Mouse (Mus musculus): ENCODE measurements around the gene 4933409G03Rik. TPM values are rescaled to one million over a fixed set of nuclear protein-coding genes. Genes with fewer than 3 reads are reported as not detected.
"Not testable (repeated sequence)": the region's sequence is repeated elsewhere in the genome, so short reads cannot be mapped to it uniquely, and the experiment has no call there.

Gene 4933409G03Rik
- not detected in 2 replicates for polyA plus RNA-seq (2015; fragmentation: Nextera tagmentation; extraction: Ambion mirVana)

- H3K9ac ChIP-seq: no peak within 1 kb of the TSS
- H3K4me3 ChIP-seq: no peak within 1 kb of the TSS
- no peaks in the 10 kb centered on the region for H3K9me3 ChIP-seq (replicated peaks)
- WGBS: 78% methylated on average over 5 of the region's 5 CpGs
- no peaks in the 10 kb centered on the region for H3K36me3 ChIP-seq
- no peaks in the 10 kb centered on the region for H3K4me1 ChIP-seq (replicated peaks)
- no peak for ATAC-seq (replicated peaks; ENCODE audit: insufficient number of reproducible peaks, insufficient read depth, low FRiP score, low read depth)
- no peaks in the 10 kb centered on the region for H3K27me3 ChIP-seq
- H3K27ac ChIP-seq: no peak within 1 kb of the TSS
- no peak within 1 kb of the TSS for H3K4me2 ChIP-seq
Measured at GRCm38 (mm10) chr2:68582113-68582512, at the start of gene 4933409G03Rik. Gene 4933409G03Rik (plus strand): TSS chr2:68582413.

DNA sequence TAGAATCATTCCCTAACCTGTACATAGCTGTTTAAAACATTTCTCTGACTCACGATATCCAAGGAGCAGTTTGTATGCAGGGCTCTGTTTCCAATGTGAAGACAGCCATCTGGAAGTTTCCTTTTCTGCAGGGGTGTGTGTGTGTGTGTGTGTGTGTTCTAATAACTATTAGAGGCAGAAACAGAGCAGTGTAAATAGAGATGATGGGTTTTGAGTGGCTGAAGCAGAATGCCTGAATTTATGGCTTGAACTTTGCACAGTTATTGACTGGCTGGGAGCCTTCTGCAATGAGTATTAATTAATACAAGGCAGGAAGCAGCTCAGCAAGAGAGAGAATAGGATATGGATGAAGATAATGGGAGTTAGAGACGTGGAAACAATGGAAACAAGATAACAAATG lies 38.0 kb upstream of the 4933409G03Rik start:
- Histone ChIP-seq H3K36me3 (no peaks in the 10 kb centered on the region), H3K27ac (no peak overlapping the region), H3K4me1 (replicated peaks) (no peaks in the 10 kb centered on the region), H3K4me3 (no peak overlapping the region), H3K27me3 (no peaks in the 10 kb centered on the region), H3K9me3 (replicated peaks) (no peaks in the 10 kb centered on the region), H3K4me2 (no peak overlapping the region), H3K9ac (no peak overlapping the region)
- no peak for ATAC-seq (replicated peaks; ENCODE audit: insufficient number of reproducible peaks, insufficient read depth, low FRiP score, low read depth)
- WGBS: 43% methylated on average over 2 of the region's 2 CpGs

GRCm38 (mm10) chr2:68560821-68561220 lies 21.4 kb upstream of the 4933409G03Rik start:
- Histone ChIP-seq H3K9me3 (replicated peaks) (no peaks in the 10 kb centered on the region), H3K36me3 (no peaks in the 10 kb centered on the region), H3K27me3 (no peaks in the 10 kb centered on the region; the same call in 1 of the 2 replicates), H3K4me3 (no peak overlapping the region), H3K27ac (no peak overlapping the region), H3K4me2 (no peak overlapping the region), H3K4me1 (replicated peaks) (no peaks in the 10 kb centered on the region), H3K9ac (no peak overlapping the region)
- ATAC-seq (replicated peaks; ENCODE audit: insufficient number of reproducible peaks, insufficient read depth, low FRiP score, low read depth): no peak
- 44% methylated on average over 4 of the region's 4 CpGs for WGBS

DNA sequence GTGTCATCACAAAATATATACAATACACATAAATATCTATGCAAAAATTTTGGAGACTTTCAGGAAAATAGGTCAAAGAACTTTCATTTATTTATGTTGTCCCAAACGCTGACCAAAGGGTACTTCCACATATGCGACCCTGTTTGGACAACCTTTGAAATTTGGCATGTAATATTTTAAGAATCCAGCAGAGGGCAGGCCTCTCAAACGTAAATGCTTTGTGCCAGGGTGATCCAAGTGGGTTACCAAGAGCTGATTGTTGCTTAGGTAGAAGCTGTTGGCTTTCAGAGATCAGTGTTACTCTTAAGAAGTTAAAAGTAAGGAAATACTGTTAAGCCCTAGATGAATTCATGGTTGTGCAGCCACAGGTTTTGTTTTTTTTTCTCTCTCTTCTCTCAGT lies 18.9 kb upstream of the 4933409G03Rik start:
- Histone ChIP-seq H3K9ac (no peak overlapping the region), H3K9me3 (replicated peaks) (no peaks in the 10 kb centered on the region), H3K27ac (no peak overlapping the region), H3K27me3 (no peaks in the 10 kb centered on the region; the same call in 1 of the 2 replicates), H3K4me3 (no peak overlapping the region), H3K4me2 (no peak overlapping the region), H3K36me3 (no peaks in the 10 kb centered on the region), H3K4me1 (replicated peaks) (no peaks in the 10 kb centered on the region)
- 11% methylated on average over 3 of the region's 3 CpGs for WGBS
- ATAC-seq (replicated peaks; ENCODE audit: insufficient number of reproducible peaks, insufficient read depth, low FRiP score, low read depth): no peak

GRCm38 (mm10) chr2:68568361-68568760 lies 13.9 kb upstream of the 4933409G03Rik start:
- Histone ChIP-seq H3K4me3 (no peak overlapping the region), H3K36me3 (no peaks in the 10 kb centered on the region)
- 90% methylated on average over 15 of the region's 15 CpGs for WGBS

DNA sequence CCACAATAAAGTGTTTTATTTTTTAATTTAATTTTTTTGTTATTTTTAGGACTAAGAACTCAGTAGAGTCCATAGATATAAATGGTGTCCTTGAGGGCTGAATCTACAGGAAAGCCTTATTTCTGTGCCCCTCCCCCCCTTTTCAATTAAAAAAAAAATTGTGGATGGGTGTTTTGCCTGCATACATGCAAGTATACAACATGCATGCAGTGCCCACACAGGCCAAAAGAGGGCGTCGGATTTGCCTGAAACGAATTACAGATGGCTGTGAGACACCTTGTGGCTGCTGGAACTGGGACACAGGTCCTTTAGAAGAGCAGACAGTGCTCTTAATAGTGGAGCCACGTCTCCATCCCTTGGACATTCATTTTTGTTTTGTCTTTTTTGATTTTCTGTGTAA lies 9.9 kb upstream of the 4933409G03Rik start:
- Histone ChIP-seq H3K27me3 (no peaks in the 10 kb centered on the region), H3K9ac (no peak overlapping the region), H3K4me3 (no peak overlapping the region), H3K9me3 (replicated peaks) (no peaks in the 10 kb centered on the region), H3K4me1 (replicated peaks) (no peaks in the 10 kb centered on the region), H3K36me3 (no peaks in the 10 kb centered on the region), H3K27ac (no peak overlapping the region), H3K4me2 (no peak overlapping the region)
- no peak for ATAC-seq (replicated peaks; ENCODE audit: insufficient number of reproducible peaks, insufficient read depth, low FRiP score, low read depth)
- WGBS: 22% methylated on average over 4 of the region's 4 CpGs

More at GRCm38 (mm10) chr2:68568361-68568760, 13.9 kb upstream of the 4933409G03Rik start:
- Histone ChIP-seq H3K4me1 (replicated peaks) (no peaks in the 10 kb centered on the region), H3K27me3 (no peaks in the 10 kb centered on the region; the same call in 1 of the 2 replicates), H3K9ac (no peak overlapping the region), H3K27ac (no peak overlapping the region), H3K9me3 (replicated peaks) (no peaks in the 10 kb centered on the region), H3K4me2 (no peak overlapping the region)
- no peak for ATAC-seq (replicated peaks; ENCODE audit: insufficient number of reproducible peaks, insufficient read depth, low FRiP score, low read depth)

DNA sequence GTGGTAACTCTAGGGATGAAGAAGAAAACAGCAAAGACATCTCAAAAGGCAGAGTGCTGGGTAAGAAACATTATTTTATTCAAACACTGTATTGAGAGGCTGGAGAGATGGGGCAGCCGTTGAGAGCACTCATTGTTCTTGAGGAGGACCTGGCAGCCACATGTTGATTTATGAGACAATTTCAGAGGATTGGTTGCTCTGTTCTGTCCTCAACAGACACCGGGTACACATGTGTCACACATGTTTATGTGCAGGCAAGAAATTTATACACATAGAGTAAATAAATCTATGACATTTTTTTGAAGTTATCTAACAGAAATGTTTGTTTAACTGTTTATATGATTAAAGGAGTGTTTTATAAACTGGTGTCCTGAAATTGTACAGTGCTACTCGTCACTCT lies 10.6 kb downstream of the 4933409G03Rik start:
- no peak for ATAC-seq (replicated peaks; ENCODE audit: insufficient number of reproducible peaks, insufficient read depth, low FRiP score, low read depth)
- no peaks in the 10 kb centered on the region for H3K4me1 ChIP-seq (replicated peaks)
- 52% methylated on average over 3 of the region's 3 CpGs for WGBS

DNA sequence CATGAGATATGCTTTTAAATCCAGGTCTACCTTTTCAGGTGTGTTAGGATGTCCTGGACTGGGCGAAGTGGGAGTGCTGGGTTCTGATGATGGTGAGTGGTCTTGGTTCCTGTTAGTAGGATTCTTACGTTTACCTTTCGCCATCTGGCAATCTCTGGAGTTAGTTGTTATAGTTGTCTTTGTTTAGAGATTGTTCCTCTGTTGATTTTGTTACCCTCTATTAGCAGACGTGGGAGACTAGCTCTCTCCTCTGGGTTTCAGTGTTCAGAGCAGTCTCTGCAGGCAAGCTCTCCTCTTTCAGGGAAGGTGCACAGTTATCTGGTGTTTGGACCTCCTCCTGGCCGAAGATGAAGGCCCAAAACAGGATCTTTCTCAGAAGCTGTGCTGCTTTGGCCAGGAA lies 74.0 kb downstream of the 4933409G03Rik start, which contains the start of gene 4932414N04Rik:
TSS of gene 4932414N04Rik (plus strand) at position 301 of the 400 bp plus-strand sequence.
- H3K4me1 ChIP-seq (replicated peaks); H3K36me3 ChIP-seq; H3K4me3 ChIP-seq; H3K9me3 ChIP-seq (replicated peaks); H3K9ac ChIP-seq; H3K27ac ChIP-seq; ATAC-seq (replicated peaks; ENCODE audit: insufficient number of reproducible peaks, insufficient read depth, low FRiP score, low read depth); H3K4me2 ChIP-seq; H3K27me3 ChIP-seq: not testable (repeated sequence)
- 57% methylated on average over 2 of the region's 5 CpGs for WGBS

More for the DNA sequence above, 10.6 kb downstream of the 4933409G03Rik start:
- no peaks in the 10 kb centered on the region for H3K27me3 ChIP-seq
- no peak overlapping the region for H3K9ac ChIP-seq
- H3K4me2 ChIP-seq: no peak overlapping the region
- no peaks in the 10 kb centered on the region for H3K36me3 ChIP-seq
- no peaks in the 10 kb centered on the region for H3K9me3 ChIP-seq (replicated peaks)
- no peak overlapping the region for H3K27ac ChIP-seq
- H3K4me3 ChIP-seq: no peak overlapping the region

Other genes with a start within 250 kb of the 4933409G03Rik start
- 54.8 and 66.2 TPM in 2 replicates for gene Stk39, start 110.1 kb upstream of the 4933409G03Rik start, polyA plus RNA-seq (2015; fragmentation: Nextera tagmentation; extraction: Ambion mirVana)
- not detected in 2 replicates for gene 4932414N04Rik, start 74.1 kb downstream of the 4933409G03Rik start, polyA plus RNA-seq (2015; fragmentation: Nextera tagmentation; extraction: Ambion mirVana)

All from heart, embryonic 15.5 days (tissue).